Mouse (Mus musculus) testis, postnatal 10 days (tissue): ENCODE measurements around the gene Cdr2.
"Not testable (repeated sequence)": the region's sequence is repeated elsewhere in the genome, so short reads cannot be mapped to it uniquely, and the experiment has no call there.

Experiments
- DNase-seq: peaks from one replicate; pipeline ENCODE4 v3.0.0; 2021; ENCODE audit warnings: low spot score

Gene Cdr2

DNA sequence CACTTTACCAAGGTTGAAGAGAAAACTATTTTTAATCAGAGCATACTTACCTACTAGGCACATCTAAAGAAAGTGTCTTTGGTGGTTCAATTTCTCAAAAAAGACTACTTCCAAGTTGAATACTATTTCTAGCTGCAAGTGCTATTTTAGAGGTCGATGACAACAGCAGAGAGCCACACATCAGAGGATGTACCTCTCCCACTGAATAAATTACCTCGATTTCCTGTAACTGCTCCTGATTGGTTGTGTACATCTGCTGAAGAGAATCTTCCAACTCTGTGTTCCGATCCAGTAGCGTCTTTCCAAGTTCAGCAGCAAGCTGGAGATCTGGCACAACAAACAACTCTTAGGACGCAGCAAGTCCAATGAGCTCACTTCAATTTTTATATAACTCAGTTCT, 12.0 kb downstream of the Cdr2 start:
- no peak for DNase-seq

DNA sequence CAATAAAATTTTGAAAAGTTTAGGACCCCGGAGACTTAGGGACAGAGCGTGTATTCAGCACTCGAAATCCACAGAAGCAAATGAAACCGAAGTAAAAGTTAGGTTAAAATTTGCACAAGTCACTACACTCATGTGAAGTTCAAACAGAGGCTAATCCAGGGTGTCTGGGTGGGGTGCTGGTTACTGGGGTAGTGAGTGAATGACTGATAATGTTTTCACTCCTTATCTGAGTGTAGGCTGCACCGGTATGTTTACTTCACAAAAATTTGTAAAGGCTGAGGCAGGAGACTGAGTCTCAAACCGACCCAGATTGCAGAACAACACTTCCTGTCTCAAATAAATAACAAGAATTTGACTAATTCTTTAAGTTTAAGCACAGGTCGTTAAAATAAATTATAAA, 12.9 kb downstream of the Cdr2 start:
- no peak for DNase-seq

DNA sequence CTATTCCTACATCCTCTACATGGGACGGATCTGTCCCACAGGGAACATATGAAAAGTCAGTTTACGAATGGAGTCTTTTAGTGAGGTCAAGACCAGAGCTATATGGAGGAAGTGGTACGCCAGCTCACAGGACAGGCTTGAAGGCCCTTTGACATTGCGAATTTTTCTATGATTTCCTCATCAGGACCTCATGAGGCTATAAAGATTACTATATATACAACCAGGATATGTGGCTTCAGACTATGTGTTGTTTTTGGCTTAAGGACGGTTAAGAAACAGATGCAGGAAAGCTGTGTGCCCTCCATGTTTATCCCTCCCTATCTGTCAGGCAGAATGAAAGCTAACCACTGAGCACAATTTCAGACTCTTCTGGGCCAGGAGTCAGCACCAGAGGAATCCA, 19.0 kb downstream of the Cdr2 start:
- no peak for DNase-seq

DNA sequence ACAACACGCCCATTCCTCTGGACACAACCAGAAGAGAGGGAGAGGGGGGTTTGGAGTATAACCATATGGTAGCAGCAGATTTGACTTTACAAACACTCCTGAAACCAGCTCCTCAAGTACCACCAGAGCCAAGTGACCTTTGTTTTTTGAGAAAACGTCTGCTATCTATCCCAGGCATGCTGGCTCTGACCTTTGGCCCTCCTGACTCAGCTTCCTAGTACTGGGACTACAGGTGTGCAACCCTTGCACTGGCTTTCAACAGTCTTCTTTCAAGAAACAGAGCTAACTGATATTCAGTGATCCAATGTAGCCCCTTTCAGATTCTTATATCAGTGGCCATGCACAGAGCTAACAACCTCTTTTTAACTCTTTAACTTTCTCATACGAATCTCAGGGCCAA, 20.2 kb downstream of the Cdr2 start:
- DNase-seq = no peak

DNA sequence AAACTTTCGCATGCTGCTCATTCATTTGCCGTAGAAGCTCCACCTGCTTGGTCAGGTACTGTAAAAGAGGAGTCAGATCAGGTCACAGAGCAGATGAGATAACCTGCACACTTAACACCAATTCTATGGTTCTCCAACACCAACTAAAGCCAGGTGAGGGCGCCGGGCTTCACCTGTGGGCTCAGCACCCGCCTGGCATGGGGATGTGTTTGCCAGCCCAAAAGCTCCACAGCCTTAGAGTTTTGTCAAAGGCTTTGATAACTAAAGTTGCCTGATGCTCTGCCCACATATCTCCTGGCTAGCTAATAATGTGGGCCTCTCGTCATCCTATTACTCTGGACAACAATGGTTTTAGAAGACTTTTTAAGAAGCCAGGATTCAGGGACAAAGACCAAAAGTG, 21.5 kb downstream of the Cdr2 start:
- DNase-seq = no peak

DNA sequence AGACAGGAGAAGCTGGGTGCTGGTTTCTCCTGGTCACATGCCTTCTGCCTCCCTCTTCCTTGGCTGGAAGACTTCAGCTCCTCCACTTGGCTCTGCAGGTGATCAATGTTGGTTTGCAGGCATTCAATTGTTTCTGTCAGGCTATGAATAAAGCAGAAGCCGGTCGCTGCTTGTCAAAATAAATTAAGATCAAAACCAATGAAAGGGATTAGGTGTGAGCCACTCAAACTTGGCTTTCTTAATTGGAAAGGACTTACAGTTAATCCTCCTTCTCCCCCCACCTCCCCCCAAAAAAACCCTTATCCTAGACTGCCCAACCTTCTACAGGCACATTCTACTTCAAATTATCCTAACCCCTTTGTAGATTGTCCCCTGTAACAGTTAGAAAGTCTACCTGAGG, 22.0 kb downstream of the Cdr2 start:
- DNase-seq = no peak

- not testable (repeated sequence) for DNase-seq
Observed at GRCm38 (mm10) chr7:120953591-120953990, 28.5 kb downstream of the Cdr2 start.

DNA sequence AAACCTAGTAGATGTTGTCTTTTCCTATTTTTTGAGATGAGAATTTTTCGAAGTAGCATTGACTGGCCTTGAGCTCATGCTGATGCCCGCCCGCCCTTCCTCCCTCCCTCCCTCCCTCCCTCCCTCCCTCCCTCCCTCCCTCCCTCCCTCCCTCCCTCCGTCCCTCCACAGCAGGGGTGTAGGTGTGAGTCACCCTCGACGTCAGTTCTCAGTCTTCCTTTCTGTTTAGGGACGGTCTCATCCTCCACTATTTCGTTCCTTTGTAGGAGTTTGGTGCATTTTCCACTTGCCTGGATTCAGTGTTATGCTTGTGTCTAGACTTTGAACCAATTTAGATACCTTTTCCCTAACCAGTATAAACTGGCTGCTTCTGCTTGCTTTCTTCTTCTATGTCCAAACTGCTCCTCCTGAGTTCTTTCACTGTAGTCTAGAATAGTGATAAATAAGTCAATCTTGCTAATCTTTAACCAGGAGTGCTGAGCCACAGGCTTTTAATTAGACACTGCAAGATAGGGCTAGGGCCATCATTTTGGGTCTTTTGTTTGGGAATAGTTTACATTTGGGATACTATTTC, 38.1 kb downstream of the Cdr2 start:
- no peak for DNase-seq

DNA sequence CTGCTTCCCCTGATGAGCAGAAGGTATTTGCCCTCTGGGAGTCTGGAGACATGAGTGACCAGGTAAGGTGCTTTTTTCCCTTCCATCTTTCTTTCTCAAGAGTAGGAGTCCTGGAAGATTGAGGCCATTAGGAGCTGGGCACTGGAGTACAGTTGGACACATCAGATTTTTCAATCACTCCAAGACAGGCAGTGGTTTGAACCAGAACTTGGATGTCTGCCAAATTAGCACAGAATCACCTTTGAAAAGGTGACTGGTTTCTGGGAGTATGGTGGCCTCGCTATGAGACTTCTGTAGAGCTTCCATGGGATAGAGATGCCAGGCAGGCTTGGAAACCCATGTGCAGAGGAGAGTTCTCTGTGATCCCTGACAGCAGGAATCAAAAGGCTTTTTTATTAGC, 39.6 kb downstream of the Cdr2 start:
- DNase-seq = no peak

- DNase-seq = no peak
Observed at GRCm38 (mm10) chr7:120941214-120941613, 40.9 kb downstream of the Cdr2 start.

DNA sequence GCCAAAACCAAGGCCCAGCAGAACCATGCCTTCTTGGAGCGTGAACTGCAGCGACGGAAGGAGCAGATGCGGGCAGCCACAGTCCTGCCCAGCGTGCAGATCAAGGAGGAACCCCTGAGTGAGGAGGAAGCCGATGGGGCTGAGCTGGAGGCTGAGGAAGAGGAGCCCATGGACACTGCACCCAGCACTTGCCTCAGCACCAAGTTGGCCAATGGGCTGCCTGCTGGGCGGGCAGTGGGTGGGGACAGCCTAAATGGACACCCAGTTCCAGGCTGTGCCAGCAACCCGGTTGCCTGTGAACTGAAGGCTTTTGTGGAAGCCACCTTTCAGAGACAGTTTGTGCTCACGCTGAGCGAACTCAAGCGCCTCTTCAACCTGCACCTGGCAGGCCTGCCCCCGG, 41.8 kb downstream of the Cdr2 start:
- no peak for DNase-seq

DNA sequence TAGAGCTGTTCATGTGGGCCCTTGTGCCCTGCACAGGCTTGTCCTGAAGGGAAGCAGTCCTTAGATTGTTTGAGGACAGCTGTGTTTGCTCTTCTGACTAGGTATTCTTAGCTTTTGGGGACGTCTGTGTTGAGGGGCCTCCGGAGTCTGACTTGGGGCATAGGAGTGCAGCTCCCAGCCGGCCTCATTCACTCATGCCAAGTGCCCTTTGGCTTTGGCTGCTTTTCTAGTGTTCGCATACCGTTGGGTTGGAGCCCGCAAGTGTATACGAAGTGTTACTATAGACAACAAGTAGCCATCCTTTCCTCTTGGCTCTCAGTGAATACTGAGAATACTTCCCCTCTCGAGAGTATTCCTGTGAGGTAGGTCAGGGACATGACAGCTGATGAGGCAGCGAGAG, 43.9 kb downstream of the Cdr2 start:
- no peak for DNase-seq

- DNase-seq = no peak
Observed at GRCm38 (mm10) chr7:120936522-120936921, 45.6 kb downstream of the Cdr2 start.

GRCm38 (mm10) chr7:120934716-120935115, 47.4 kb downstream of the Cdr2 start:
- no peak for DNase-seq

DNA sequence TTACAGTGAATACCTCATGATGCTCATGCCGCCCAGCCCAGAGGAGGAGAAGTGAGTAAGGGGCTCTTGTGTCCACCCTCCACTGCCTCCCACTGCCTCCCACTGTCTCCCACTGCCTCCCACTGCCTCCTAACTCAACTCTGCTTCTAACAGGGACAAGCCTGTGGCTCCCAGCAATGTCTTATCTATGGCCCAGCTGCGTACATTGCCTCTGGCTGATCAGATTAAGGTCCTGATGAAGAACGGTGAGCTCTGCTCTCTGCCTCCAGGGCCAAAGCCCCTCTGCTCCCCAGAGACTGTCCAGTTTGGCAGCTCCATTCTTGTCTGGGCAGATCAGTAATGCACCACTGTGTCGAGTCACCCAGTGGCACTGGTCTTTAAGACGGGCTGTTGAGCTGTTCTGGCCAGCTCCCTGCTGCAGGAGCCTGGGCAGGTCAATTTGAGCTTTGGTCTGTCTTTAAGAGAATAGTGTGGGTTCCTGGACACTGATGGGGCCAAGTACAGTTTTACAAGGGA, 48.4 kb downstream of the Cdr2 start:
- DNase-seq = no peak

DNA sequence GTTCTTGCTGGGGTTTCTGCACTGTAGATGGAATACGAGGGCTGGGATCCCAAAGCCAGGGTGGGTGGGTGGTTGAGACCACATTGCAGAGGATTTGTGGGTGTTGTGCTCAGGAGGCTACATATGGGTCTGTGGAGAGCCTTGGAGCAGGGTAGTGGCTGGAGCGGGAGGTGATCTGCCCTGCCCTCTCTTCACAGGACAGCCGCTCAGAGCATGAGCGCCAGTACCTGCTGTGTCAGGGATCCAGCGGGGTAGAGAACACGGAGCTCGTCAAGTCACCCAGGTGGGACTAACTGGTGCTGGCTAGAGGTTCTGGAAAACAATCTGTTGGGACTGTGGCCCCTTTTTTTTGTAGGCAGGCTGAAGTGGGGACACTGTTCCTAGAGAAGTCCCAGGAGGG, 49.0 kb downstream of the Cdr2 start:
- DNase-seq = no peak

- no peak for DNase-seq
Observed at GRCm38 (mm10) chr7:120918526-120918962, 63.6 kb downstream of the Cdr2 start.

DNA sequence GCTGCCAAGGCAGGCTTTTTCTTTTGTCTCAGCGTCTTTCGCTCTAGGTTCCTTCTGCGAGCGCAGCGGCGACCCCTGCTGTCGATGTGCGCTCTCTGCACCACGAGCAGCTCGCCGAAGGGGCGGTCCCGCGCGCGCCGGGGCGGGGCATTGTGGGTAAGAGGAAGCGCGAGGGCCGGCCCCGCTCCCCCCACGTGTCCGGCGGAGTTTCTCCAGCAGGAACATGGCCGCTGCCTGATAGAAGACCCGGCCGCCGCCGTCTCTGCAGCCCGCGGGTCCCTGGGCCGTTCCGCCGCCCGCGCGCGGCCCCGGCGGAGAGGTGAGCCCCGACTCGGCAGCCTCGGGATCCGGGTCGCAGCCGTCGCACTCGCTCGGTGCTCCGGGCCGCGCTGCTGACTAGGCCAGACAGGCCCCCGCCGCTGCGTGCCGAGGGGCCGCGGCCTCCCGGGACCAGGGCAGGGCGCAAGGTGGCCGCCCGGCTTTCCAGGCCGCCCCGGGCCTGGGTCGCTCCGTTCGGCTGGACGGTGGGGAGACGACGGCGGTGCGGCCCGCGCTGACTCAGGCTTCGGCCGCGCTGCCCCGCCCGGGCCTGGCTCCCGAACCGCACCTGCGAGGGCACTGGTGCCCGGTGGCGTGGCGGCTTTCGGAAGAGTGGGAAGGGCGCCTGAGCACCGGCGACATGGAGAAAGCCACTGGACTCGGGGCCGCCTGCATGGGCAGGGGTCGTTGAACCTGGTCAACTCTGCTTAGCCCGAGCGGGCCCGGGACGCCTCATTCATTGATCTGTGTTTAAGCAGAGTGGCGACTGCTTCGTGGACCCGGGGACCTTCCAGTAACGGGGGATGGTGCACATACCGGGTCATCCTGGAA, 64.3 kb downstream of the Cdr2 start, which contains the start of gene Polr3e:
TSS of gene Polr3e (plus strand) at position 153 of the 870 bp plus-strand sequence.
- peak; percentile 100 for DNase-seq

GRCm38 (mm10) chr7:120917279-120917591, 64.9 kb downstream of the Cdr2 start:
- no peak for DNase-seq

DNA sequence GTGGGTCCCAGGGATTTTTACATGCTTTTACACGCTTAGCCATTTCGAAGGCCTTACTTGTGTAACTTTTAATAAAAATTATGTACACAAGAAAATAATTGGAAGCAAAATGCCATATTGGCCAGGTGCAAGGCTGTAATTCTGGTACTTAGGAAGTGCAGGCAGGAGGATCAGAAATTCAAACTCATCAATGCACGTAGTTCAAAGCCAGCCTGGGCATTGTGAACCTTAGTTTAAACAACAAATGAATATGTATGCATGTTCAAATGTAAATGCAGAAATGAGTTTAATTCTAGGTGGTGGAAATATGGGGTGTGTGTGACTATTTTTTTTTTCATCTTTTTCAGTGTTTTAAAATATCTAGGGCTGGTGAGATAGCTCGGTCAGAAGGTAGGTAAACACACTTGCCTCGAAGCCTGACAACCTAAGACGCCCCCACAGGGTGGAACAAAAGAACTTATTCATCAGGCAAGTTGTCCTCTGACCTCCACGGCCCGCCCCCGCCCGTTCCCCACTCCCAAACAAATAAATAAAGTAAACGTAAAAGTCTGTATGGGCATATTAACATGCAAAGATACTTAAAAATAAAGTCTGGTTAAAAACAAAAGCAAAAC, 65.7 kb downstream of the Cdr2 start:
- no peak for DNase-seq

DNA sequence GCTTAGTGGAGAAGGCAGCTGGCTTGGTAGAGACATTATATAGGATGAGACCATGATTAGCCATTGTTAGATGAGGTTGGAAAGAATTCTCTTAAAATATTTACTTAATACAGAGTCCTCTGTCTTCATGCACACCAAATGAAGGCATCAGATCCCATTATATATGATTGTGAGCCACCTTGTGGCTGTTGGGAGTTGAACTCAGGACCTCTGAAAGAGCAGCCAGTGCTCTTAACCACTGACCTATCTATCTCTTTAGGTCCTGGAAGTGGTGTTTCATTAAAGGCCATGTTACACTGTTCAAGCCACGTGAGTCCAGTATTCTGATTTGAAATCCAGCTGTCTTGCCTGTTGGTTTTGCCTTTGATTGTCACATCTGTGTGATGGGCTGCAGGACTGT, 68.8 kb downstream of the Cdr2 start:
- no peak for DNase-seq

DNA sequence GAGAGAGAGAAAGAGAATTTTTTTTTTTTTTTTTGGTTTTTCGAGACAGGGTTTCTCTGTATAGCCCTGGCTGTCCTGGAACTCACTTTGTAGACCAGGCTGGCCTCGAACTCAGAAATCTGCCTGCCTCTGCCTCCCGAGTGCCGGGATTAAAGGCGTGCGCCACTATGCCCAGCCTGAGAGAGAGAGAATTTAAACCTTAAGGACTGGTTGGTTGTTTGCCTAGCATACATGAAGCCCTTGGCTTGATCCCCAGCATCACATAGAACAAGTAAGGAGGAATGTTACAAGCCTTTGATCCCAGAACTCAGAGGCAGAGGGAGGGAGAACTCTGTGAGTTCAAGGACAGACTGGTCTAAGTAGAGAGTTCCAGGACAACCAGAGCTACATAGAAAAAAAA, 70.8 kb downstream of the Cdr2 start:
- not testable (repeated sequence) for DNase-seq

GRCm38 (mm10) chr7:120910172-120910571, 71.9 kb downstream of the Cdr2 start:
- DNase-seq = peak; percentile 56
